Mouse (Mus musculus): ENCODE measurements around the gene Uhrf1.

Gene Uhrf1

GRCm38 (mm10) chr17:56308088-56308487 is 5.0 kb downstream of the Uhrf1 start:
- Histone ChIP-seq H3K27me3 (ENCODE audit: insufficient read depth, low read length) (no peaks in the 10 kb centered on the region), H3K36me3 (ENCODE audit: insufficient read depth, low read length) (peaks cover 85% of the 10 kb centered on the region), H3K4me1 (replicated peaks; ENCODE audit: low read depth, low read length) (peaks cover 82% of the 10 kb centered on the region), H3K9me3 (ENCODE audit: low read length) (no peaks in the 10 kb centered on the region), H3K4me3 (replicated peaks; ENCODE audit: low read length) (peak overlapping the region; percentile 29; the same call in 1 of the 2 replicates)
- TF ChIP-seq NANOG (IDR thresholded peaks at IDR 0.05; ENCODE audit: borderline replicate concordance, low read length) (no peak), CTCF (conservative IDR thresholded peaks at IDR 0.05; ENCODE audit: low read length) (no peak), POU5F1 (IDR thresholded peaks at IDR 0.05; ENCODE audit: borderline replicate concordance, low read length) (no peak)

DNA sequence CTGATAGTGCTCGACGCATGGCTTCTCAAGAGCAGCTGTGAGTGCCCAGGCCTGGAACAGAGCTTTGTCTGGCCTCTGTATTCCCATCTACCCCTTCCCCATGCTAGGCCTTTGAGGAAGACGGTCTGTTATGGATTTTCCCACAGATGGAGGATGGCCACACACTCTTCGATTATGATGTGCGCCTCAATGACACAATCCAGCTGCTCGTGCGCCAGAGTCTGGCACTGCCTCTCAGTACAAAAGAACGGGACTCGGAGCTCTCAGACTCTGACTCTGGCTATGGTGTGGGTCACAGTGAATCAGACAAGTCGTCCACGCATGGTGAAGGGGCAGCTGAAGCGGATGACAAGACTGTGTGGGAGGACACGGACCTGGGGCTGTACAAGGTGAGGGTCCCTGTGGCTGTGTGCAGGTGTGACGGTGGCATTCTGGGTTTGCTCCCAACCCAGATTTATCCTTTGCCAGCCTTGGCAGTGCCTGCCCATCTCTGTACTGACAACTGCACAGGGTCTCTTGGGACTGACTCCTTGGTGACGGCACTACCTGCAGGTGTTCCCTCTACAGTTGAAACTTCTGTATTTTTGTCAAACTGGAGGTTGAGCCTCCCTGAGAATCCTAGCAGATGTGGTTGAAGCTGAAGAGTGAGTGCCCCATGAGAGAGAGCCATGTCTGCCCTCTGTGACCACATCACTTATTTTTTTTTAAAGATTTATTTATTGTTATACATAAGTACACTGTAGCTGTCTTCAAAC is 6.2 kb downstream of the Uhrf1 start:
- peaks cover 98% of the 10 kb centered on the region for H3K36me3 ChIP-seq (ENCODE audit: insufficient read depth, low read length)
- H3K4me1 ChIP-seq (replicated peaks; ENCODE audit: low read depth, low read length) = peaks cover 88% of the 10 kb centered on the region
- no peaks in the 10 kb centered on the region for H3K27me3 ChIP-seq (ENCODE audit: insufficient read depth, low read length)
- H3K4me3 ChIP-seq (replicated peaks; ENCODE audit: low read length) = 0 out of 2 replicates have a peak overlapping the region, but pooled peaks have one; percentile 13
- H3K9me3 ChIP-seq (ENCODE audit: low read length) = no peaks in the 10 kb centered on the region
- TF ChIP-seq POU5F1 (IDR thresholded peaks at IDR 0.05; ENCODE audit: borderline replicate concordance, low read length) (no peak), NANOG (IDR thresholded peaks at IDR 0.05; ENCODE audit: borderline replicate concordance, low read length) (no peak), CTCF (conservative IDR thresholded peaks at IDR 0.05; ENCODE audit: low read length) (no peak; the same call in 1 of the 2 replicates)

- Histone ChIP-seq H3K4me3 (replicated peaks; ENCODE audit: low read length) (peak overlapping the region; percentile 77), H3K9me3 (ENCODE audit: low read length) (no peaks in the 10 kb centered on the region), H3K36me3 (ENCODE audit: insufficient read depth, low read length) (peaks cover 66% of the 10 kb centered on the region), H3K4me1 (replicated peaks; ENCODE audit: low read depth, low read length) (peaks cover 74% of the 10 kb centered on the region), H3K27me3 (ENCODE audit: insufficient read depth, low read length) (no peaks in the 10 kb centered on the region)
- TF ChIP-seq CTCF (conservative IDR thresholded peaks at IDR 0.05; ENCODE audit: low read length) (no peak), POU5F1 (IDR thresholded peaks at IDR 0.05; ENCODE audit: borderline replicate concordance, low read length) (no peak), NANOG (IDR thresholded peaks at IDR 0.05; ENCODE audit: borderline replicate concordance, low read length) (no peak)
These were observed 21.3 kb downstream of the Uhrf1 start for GRCm38 (mm10) chr17:56324419-56324818.

GRCm38 (mm10) chr17:56325450-56326152 is 22.5 kb downstream of the Uhrf1 start, which contains the start of gene Kdm4b:
Gene Kdm4b, plus strand, starts transcription at chr17:56326062.
- Histone ChIP-seq H3K36me3 (ENCODE audit: insufficient read depth, low read length) (peaks cover 66% of the 10 kb centered on the region), H3K9me3 (ENCODE audit: low read length) (no peaks in the 10 kb centered on the region), H3K27me3 (ENCODE audit: insufficient read depth, low read length) (no peaks in the 10 kb centered on the region), H3K4me3 (replicated peaks; ENCODE audit: low read length) (peak within 1 kb of the TSS; percentile 92), H3K4me1 (replicated peaks; ENCODE audit: low read depth, low read length) (peaks cover 75% of the 10 kb centered on the region)
- TF ChIP-seq NANOG (IDR thresholded peaks at IDR 0.05; ENCODE audit: borderline replicate concordance, low read length) (no peak; the same call in 1 of the 2 replicates), POU5F1 (IDR thresholded peaks at IDR 0.05; ENCODE audit: borderline replicate concordance, low read length) (no peak), CTCF (conservative IDR thresholded peaks at IDR 0.05; ENCODE audit: low read length) (no peak)

GRCm38 (mm10) chr17:56326153-56327147 is 23.3 kb downstream of the Uhrf1 start:
- no peak for TF ChIP-seq NANOG (IDR thresholded peaks at IDR 0.05; ENCODE audit: borderline replicate concordance, low read length)
- TF ChIP-seq CTCF (conservative IDR thresholded peaks at IDR 0.05; ENCODE audit: low read length) = no peak
- TF ChIP-seq POU5F1 (IDR thresholded peaks at IDR 0.05; ENCODE audit: borderline replicate concordance, low read length) = no peak
- Histone ChIP-seq H3K4me3 (replicated peaks; ENCODE audit: low read length) (peak overlapping the region; percentile 92), H3K9me3 (ENCODE audit: low read length) (no peaks in the 10 kb centered on the region), H3K27me3 (ENCODE audit: insufficient read depth, low read length) (no peaks in the 10 kb centered on the region), H3K36me3 (ENCODE audit: insufficient read depth, low read length) (peaks cover 65% of the 10 kb centered on the region), H3K4me1 (replicated peaks; ENCODE audit: low read depth, low read length) (peaks cover 77% of the 10 kb centered on the region)

- peaks cover 83% of the 10 kb centered on the region for H3K4me1 ChIP-seq (replicated peaks; ENCODE audit: low read depth, low read length)
- TF ChIP-seq NANOG (IDR thresholded peaks at IDR 0.05; ENCODE audit: borderline replicate concordance, low read length) (no peak), POU5F1 (IDR thresholded peaks at IDR 0.05; ENCODE audit: borderline replicate concordance, low read length) (no peak), CTCF (conservative IDR thresholded peaks at IDR 0.05; ENCODE audit: low read length) (no peak)
- no peak overlapping the region for H3K4me3 ChIP-seq (replicated peaks; ENCODE audit: low read length)
- no peaks in the 10 kb centered on the region for H3K9me3 ChIP-seq (ENCODE audit: low read length)
- H3K27me3 ChIP-seq (ENCODE audit: insufficient read depth, low read length) = no peaks in the 10 kb centered on the region
- H3K36me3 ChIP-seq (ENCODE audit: insufficient read depth, low read length) = peaks cover 42% of the 10 kb centered on the region
These were observed 26.1 kb downstream of the Uhrf1 start for GRCm38 (mm10) chr17:56329267-56329666.

GRCm38 (mm10) chr17:56330345-56330744 is 27.2 kb downstream of the Uhrf1 start:
- Histone ChIP-seq H3K9me3 (ENCODE audit: low read length) (no peaks in the 10 kb centered on the region), H3K27me3 (ENCODE audit: insufficient read depth, low read length) (no peaks in the 10 kb centered on the region), H3K36me3 (ENCODE audit: insufficient read depth, low read length) (peaks cover 49% of the 10 kb centered on the region), H3K4me1 (replicated peaks; ENCODE audit: low read depth, low read length) (peaks cover 80% of the 10 kb centered on the region), H3K4me3 (replicated peaks; ENCODE audit: low read length) (no peak overlapping the region)
- TF ChIP-seq CTCF (conservative IDR thresholded peaks at IDR 0.05; ENCODE audit: low read length) (no peak), POU5F1 (IDR thresholded peaks at IDR 0.05; ENCODE audit: borderline replicate concordance, low read length) (no peak), NANOG (IDR thresholded peaks at IDR 0.05; ENCODE audit: borderline replicate concordance, low read length) (no peak)
